Mouse (Mus musculus) frontal cortex, postnatal 10 days (tissue): ENCODE data around the gene Olfr292.

Experiments
- DNase-seq, 2 experiments: peaks; one replicate each; pipeline ENCODE4 v3.0.0; 2022; ENCODE audit warnings: low spot score in 2 of 2, mixed read lengths in 1 of 2

Olfr292 gene

GRCm38 (mm10) chr7:86688030-86688429 is at the start of gene Olfr292:
TSS of gene Olfr292 (plus strand) at chr7:86688330.
- DNase-seq: no peak

DNA sequence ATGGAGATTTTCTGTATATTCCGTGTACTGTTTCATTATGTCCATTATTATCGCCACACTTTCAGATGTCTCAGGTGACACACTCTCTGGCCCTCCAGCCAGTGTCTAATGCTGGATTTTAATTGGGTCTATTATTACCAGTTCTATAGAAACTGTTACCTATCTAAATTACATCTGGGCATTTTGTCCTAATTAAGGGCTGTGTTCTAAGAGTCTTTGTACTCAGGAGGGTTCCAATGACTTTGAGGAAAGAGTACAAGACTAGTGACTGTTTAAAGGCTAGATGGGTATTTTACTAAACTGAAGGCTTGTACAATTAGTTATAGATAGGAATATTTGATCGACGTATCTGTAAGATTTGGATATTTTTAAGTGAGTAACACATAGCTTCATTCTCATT is 39.4 kb upstream of the Olfr292 start, which contains the start of gene Olfr293:
Gene Olfr293, plus strand, starts transcription at position 301 of the 400 bp plus-strand sequence.
- DNase-seq: no peak

GRCm38 (mm10) chr7:86725013-86725412 is 36.9 kb downstream of the Olfr292 start:
- DNase-seq: no peak
